Mouse (Mus musculus) adipocyte (in vitro differentiated cells): ENCODE data around the gene Klhl33.
"Not testable (repeated sequence)": the region's sequence is repeated elsewhere in the genome, so short reads cannot be mapped to it uniquely, and the experiment has no call there.

Source experiments
- DNase-seq: peaks from one replicate; pipeline ENCODE4 v3.0.0-alpha.2; 2016; ENCODE audit warnings: low spot score

Gene Klhl33

DNA sequence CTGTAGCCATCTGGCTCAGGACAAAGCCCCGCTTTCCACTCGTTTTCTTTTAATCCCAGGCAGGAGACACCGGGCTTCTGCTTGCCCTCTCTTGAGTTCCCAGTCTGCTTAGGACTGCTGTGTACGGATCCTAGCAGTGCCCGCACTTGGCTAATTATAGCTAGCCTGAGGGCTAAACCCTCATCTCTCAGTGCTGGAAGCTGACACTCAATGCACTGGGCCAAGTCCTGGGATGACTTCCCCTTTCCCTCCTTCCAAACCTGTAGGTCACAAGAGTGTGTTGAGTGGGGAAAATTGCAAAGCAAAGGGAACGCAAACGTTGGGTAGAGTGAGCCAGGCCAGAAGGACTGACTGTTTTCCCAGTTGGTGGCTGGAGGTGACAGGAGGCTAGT is at the start of gene Klhl33:
Klhl33 (minus strand) TSS at position 134 of the 392 bp plus-strand sequence.
- peak; percentile 48 for DNase-seq

- DNase-seq, result peak; percentile 9
Observed at GRCm38 (mm10) chr14:50945526-50945925, 48.2 kb upstream of the Klhl33 start.

DNA sequence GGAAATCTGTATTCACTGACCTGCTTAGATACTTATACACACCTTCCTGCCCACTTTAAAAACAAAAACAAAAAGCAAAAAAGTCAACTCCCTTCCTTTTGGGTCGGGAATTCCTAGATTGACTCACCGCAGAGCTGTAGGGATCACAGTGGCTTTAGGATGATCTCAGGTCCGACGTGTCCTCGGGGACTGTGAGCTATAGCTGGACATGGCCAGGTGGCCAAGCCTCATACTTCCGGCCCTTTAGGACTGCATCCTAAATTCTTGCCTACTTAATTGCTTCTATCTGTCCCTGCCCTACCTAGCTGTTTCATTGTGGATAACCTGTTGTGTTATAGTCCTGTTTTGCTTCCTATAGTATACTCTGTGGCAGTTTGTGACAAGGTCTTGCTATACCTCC is 47.8 kb upstream of the Klhl33 start:
- not testable (repeated sequence) for DNase-seq

- peak; percentile 60 for DNase-seq
Observed at GRCm38 (mm10) chr14:50944668-50945033, 47.3 kb upstream of the Klhl33 start.

DNA sequence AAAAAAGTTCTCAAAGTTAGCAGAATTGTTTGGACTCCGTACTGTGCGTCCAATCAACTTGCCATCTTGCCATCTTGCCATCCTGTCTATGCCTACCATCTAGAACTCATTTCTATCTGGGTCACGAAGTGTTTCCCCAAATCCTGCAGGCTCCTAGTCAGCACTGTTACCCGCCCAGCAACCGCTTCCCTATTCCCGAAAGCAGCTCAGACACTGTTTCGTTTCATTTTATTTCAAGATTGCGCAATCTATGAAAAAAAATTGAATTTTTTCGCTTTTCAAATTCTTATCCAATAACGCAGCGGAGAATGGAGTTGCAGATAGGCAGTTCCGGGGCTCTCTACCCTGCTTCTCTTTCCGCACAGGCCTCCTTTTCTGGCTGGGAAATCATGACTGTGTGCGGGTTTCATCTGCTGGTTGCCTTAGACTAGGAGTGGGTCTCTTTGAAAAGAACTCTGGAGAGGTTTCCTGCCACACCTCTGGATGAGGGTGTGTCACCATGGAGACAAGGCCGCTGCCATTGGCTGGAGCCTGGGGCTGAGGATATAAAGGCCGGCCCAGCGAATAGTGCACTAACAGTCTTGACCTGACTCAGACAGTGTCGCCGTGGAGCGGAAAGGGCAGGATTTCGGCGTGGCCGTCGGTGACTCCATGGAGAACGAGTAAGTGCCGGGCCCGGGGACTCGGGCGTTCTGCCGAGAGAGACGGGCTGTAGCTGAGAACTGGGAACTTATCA is 46.8 kb upstream of the Klhl33 start, which contains the start of gene Gm49342:
Gm49342 (plus strand) TSS at position 586 of the 736 bp plus-strand sequence.
- DNase-seq, result peak; percentile 95

- no peak for DNase-seq
Observed at GRCm38 (mm10) chr14:50938940-50939339, 41.6 kb upstream of the Klhl33 start.

DNA sequence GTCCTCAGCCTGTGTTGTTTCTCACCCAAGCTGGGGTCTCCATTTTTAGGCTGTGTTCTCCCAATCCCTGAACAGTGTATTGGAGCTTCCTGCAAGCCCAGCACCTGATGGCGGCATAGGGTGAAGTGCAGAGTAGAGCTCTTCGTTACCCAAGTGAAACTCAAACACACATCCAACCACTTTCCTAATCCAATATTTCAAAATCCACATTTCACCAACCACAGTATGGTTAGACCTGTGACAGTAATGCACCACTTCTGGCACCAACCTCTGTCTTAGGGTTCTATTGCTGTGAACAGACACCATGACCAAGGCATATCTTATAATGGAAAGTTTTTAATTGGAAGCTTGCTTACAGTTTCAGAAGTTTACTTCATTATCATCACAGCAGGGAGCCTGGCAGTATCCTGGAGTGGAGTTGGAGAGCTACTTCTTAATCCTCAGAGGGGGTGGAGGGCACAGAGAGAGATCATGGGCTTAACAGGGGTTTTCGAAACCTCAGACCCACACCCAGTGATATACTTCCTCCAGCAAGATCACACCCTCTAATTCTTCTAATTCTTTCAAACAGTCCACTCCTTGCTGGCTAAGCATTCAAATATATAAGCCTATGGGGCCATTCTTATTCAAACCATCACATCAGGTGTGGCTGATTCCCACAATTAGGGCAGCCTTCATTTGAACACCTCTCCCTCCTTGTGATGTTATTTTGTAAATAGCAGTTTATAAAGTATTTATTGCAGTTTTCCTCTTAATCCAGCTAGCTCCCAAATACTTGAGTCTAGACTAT is 41.0 kb upstream of the Klhl33 start:
- no peak for DNase-seq

GRCm38 (mm10) chr14:50936649-50937048 is 39.3 kb upstream of the Klhl33 start:
- peak; percentile 2 for DNase-seq

- DNase-seq, result no peak
Observed at GRCm38 (mm10) chr14:50931493-50932020, 34.2 kb upstream of the Klhl33 start.

- DNase-seq, result peak; percentile 99
Observed at GRCm38 (mm10) chr14:50930754-50931492, 33.6 kb upstream of the Klhl33 start, which contains the start of the genes Pip4p1 and Pnp. Pip4p1 (minus strand) TSS chr14:50930856. Pnp (plus strand) TSS chr14:50931082.

DNA sequence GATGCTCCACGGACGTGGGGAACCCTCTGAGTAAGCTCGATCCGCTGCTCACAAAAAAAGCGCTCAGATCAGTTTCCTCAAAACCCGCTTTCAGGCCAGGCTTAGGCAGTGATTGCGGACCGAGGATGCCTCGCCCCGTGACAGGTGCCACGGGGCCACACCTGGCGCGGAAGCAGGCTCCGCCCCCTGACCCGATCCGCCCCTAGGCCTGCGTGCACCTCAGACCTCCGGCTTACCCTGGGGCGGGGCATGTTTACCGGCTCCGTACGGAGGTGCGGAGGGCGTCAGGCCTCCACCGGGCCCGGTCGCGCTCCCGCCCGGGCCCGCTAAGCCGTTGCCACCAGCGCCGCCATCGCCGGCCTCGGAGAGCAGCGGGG is 33.1 kb upstream of the Klhl33 start:
- DNase-seq, result no peak

- DNase-seq, result no peak
Observed at GRCm38 (mm10) chr14:50929951-50930350, 32.6 kb upstream of the Klhl33 start.

- no peak for DNase-seq
Observed at GRCm38 (mm10) chr14:50927366-50927765, 30.1 kb upstream of the Klhl33 start.

GRCm38 (mm10) chr14:50925111-50925920 is 28.0 kb upstream of the Klhl33 start:
- DNase-seq, result peak; percentile 48

DNA sequence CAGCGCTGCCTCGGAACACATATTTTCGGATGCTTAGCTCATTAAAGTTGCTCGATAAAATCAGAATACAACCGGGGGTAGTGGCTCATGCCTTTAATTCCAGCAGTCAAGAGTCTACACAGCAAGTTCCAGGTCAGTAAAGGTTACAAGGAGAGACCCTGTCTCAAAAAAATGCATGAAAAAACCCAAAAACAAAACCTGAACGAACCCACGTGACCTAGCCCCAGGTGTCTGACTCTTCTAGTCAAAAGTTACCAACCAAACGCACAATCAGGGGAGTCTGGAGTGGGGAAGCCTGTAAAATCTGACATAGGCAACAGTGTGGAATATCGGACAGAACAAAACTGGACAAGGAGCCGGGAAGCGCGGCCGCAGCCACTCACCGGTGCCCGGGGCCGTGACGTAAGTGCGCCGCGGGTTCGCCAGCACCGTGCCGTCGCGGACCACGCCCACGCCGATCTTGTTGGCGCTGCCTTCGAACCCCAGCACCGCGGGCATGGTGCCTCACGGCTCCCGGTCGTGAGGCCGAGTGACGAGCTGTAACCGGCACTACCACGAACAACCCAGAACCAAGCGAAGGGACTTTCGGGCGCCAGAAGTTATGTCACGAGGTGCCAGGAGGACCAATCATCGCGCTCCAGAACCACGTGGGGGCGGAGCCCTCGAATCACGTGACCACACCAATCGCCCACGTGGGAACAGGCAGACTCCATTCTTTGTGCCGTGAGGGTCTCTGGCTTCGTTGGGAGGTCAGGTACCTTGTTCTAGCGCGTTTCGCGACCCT is 27.2 kb upstream of the Klhl33 start, which contains the start of the genes Osgep and Apex1:
Osgep (minus strand) TSS at position 613 of the 784 bp plus-strand sequence.
Apex1 (plus strand) TSS at position 688 of the 784 bp plus-strand sequence.
- peak; percentile 97 for DNase-seq

- DNase-seq, result not testable (repeated sequence)
Observed at GRCm38 (mm10) chr14:50923437-50923836, 26.1 kb upstream of the Klhl33 start.

DNA sequence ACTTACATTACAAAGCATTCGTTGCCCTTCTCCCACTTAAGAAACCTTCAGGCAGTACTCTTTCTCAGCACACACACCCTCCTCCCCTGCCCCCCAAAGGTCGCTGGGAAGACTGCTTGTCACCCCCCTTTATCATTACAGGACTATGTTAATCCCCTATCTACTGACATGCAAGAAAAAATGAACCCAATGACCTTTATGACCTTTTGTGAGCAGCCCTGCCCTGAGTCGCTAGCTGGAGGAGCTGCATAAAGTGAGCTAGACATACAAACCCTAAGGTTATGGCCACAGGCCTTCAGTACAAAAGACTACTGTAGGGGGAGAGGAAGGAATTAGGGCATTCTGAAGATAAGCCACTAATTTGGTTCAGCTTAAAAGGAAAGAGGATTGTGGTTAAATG is 14.0 kb upstream of the Klhl33 start:
- DNase-seq, result no peak

GRCm38 (mm10) chr14:50908126-50908525 is 10.8 kb upstream of the Klhl33 start:
- DNase-seq, result no peak

DNA sequence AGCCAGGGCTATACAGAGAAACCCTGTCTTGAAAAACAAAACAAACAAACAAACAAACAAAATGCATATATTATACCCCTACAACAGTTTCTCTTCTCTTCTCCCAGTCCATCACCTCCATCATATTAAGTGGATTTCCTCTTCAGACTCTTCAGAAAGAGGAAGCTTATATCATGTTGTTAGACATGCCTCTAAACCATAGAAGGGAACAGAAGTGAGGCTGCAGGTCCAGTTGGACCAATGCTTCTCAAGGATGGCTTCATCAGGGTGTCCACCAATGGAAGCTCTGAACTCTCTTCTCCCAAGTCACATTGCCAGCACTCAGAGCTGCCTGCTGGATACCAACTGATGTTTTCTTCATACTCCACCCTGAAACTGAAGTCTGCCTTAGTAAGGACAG is 8.0 kb upstream of the Klhl33 start:
- not testable (repeated sequence) for DNase-seq

GRCm38 (mm10) chr14:50904828-50905129 is 7.5 kb upstream of the Klhl33 start:
- DNase-seq, result no peak
